Mouse (Mus musculus) brown adipose tissue, adult 24 weeks (tissue): ENCODE data around the gene Olfr332. TPM values are rescaled to one million over a fixed set of nuclear protein-coding genes. Genes with fewer than 3 reads are reported as not detected.
"Not testable (repeated sequence)": the region's sequence is repeated elsewhere in the genome, so short reads cannot be mapped to it uniquely, and the experiment has no call there.

Source experiments
- H3K27ac ChIP-seq: fragments of 200-500 bp; replicated peaks from 2 replicates; pipeline ENCODE4 v1.5.1; 2012; ENCODE audit warnings: low read depth, mild to moderate bottlenecking, low read length
- H3K4me1 ChIP-seq: fragments of 200-500 bp; 2 replicates; pipeline ENCODE4 v1.6.1; 2012; ENCODE audit warnings: low read length, mixed read lengths; ENCODE audit not compliant: control insufficient read depth, insufficient read depth, insufficient read length
- H3K4me3 ChIP-seq: fragments of 200-500 bp; 2 replicates; pipeline ENCODE4 v1.5.1; 2012; ENCODE audit warnings: low read depth, mild to moderate bottlenecking, low read length, moderate library complexity; ENCODE audit not compliant: insufficient read depth
- polyA plus RNA-seq: library from polyadenylated mRNA; stranded (reverse); fragments of >200 nt; gene quantifications from 2 replicates; pipeline ENCODE4 v1.2.4, GENCODE M21; 2012; ENCODE audit not compliant: missing spikeins, insufficient read depth, insufficient read length

Gene Olfr332
- polyA plus RNA-seq, result not detected in 2 replicates

DNA sequence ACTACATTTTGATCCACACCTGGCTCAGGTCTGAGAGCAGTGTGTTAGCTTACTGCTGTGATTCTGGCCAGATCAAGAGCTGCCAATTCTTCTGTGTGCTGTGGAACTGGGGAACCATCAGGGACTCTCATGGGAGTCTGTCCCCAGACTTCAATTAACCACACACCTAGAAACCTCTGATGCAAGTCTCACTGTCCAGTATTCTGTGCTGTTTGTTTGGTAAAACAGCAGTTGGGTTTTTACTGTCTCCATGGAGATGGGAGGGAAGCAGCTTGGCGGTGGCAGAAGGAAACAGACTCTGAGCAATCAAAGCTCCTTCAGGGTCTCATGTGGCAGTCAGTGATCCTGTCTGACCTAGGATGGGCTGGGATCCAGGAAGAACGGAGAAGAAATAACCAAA lies at the start of gene Olfr332:
TSS of gene Olfr332 (minus strand) at position 101 of the 400 bp plus-strand sequence.
- Histone ChIP-seq H3K27ac (no peak within 1 kb of the TSS), H3K4me1 (no peaks in the 10 kb centered on the region), H3K4me3 (no peak within 1 kb of the TSS)

DNA sequence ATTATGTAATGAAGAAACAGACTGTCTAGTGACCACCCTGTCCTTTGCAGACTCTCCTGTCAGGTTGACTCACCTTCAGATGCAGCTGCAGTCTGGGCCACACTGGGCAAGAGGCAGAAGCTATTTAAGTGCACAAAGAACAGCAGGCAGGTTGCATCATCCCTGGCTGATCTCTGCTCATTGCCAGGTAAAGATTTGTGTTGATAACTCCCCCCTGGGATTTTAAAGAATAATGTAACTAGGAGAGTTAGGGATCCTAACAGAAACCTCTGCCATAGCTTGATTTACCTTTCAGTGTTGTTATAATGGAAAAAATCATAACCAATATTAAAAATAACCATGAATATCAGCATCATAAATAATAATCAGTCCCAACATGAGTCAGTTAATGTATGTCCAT lies 42.4 kb upstream of the Olfr332 start, which contains the start of gene Olfr330:
TSS of gene Olfr330 (minus strand) at position 101 of the 400 bp plus-strand sequence.
- not testable (repeated sequence) for H3K27ac ChIP-seq, H3K4me1 ChIP-seq, H3K4me3 ChIP-seq

DNA sequence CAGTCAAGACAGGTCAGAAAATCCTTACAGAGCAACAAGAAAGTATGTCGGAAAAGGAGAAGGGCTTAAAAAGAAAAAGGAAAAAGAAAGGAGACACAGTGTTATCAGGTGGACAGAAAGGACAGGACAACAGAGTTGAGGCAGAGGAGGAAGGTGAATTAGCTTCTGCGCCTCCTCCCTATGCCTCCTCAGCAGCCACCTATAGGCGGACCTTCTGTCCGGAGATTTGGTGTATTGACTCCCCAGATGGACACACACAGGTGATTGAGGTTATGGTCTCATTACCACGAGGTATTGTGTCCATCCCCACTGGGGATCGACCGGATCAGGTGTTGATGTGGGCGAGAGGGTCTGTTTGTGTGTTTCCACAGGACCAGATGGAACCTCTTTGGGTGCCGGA lies 27.4 kb upstream of the Olfr332 start:
- not testable (repeated sequence) for H3K27ac ChIP-seq, H3K4me3 ChIP-seq, H3K4me1 ChIP-seq

DNA sequence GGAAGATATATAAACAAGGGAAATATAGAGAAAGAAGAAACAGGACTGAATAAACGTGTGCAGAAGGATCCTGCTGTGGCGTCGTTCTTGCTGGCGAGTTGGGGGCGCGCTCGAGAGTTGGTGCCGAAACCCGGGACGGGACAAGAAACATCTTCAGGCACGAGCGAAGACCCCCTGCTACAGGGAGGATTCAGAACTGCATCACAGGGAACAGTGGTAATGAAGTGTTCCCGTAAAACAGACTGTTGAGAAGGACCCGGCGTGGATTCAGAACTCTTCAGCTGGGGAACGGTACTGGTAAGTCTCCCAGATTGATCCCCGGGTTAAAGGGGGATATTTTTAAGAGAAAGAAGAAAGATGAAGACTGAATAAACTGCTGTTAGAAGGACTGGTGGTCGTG lies 26.6 kb upstream of the Olfr332 start:
- not testable (repeated sequence) for H3K4me3 ChIP-seq, H3K27ac ChIP-seq

DNA sequence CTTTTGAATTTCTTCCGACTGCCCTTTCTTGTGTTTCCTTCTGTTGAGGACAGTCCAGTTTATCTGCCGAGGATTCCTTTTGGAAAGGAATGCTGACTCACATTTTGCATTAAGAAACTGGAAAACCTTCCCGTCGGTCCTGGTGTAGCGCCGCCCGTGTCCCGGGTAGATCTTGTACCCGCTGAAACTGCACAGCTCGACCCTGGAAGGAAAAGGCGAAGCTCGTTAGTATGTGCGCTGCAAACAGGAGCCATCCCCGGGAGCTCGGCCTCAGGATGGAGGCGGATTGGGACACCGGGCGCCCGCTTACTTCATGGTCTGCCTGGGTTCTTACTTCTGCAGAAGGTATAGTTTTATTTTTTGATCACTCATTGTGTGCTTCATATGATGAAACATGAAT lies 16.7 kb upstream of the Olfr332 start:
- H3K4me1 ChIP-seq, H3K4me3 ChIP-seq, H3K27ac ChIP-seq: not testable (repeated sequence)

More for the DNA sequence above, 26.6 kb upstream of the Olfr332 start:
- not testable (repeated sequence) for H3K4me1 ChIP-seq

DNA sequence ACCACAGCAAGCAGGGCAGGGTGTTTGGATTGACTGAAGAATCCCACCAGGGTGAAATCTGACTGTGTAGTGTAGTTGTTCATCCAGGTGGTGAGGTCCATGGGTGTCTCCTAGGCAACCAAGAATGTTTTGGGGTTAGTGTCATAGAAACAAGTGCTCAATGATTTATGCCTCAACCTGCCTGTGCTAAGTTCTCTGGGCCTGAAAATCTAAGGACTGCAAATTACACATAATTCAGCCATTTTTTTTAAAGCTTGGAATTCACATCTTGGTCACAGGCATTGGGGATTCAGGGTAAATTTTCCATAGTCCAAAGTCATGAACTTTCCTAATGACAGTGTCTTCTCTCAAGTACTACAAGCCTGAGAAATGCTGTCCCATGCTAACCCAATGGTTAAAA lies 10.1 kb upstream of the Olfr332 start, which contains the start of gene Olfr331:
TSS of gene Olfr331 (minus strand) at position 101 of the 400 bp plus-strand sequence.
- not testable (repeated sequence) for H3K4me1 ChIP-seq, H3K27ac ChIP-seq, H3K4me3 ChIP-seq

DNA sequence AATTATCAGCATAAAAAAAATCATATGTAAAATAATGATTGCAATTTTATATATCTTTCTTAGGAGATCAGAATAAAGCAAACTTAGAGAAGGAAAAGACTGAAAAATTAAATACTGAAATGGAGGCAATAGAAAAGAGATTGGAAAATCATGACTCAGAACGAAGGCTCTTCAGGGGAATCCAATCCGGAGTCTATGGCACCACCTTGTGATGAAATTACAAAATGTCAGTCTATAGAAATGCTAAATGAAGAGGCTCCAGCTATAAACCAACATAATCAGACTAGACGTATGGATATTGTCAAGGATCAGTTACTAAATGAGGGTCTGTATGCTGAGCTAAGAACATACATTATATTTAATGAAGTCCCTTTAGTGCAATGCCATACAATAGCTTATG lies 6.9 kb upstream of the Olfr332 start:
- no peak overlapping the region for H3K4me3 ChIP-seq
- no peak overlapping the region for H3K27ac ChIP-seq
- no peaks in the 10 kb centered on the region for H3K4me1 ChIP-seq

DNA sequence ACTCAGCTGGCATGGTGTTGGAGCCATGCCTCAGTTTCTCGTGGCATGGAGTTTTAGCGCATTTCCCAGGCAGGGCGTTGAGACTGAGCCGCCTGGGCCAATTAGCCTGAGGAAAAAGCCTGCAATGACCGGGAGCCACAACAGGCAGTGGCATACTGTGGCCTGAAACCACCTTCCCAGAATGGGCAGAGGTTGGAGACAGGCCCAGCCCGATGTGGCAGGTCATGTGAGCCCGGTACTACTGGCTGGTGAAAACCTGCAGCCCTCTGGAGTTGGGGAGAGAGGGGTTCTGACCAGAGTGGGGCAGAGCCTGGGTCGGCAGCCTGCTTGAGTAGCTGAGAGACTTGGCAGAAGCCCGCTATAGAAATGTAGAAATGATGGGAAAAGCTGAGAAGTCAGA lies 6.4 kb upstream of the Olfr332 start:
- Histone ChIP-seq H3K4me3 (no peak overlapping the region), H3K4me1 (no peaks in the 10 kb centered on the region), H3K27ac (no peak overlapping the region)

DNA sequence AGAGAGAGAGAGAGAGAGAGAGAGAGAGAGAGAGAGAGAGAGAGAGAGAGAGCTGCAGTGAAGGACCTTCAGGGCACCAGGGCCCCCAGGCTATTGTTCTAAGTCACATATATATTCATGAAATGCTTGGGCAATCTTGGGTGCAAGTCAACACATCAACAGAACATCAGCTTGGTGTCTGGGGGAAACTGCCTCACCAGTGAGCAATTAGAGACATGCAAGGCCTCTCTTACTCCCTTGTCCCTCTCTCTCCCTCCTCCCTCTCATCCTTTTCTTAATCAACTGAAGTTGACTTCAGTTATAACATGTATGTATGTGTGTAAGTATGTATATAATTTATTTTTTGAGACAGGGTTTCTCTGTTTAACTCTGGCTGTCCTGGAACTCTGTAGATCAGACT lies 30.2 kb downstream of the Olfr332 start, which contains the start of gene Olfr30:
TSS of gene Olfr30 (minus strand) at position 101 of the 400 bp plus-strand sequence.
- Histone ChIP-seq H3K27ac (no peak within 1 kb of the TSS), H3K4me1 (no peaks in the 10 kb centered on the region), H3K4me3 (no peak within 1 kb of the TSS)

DNA sequence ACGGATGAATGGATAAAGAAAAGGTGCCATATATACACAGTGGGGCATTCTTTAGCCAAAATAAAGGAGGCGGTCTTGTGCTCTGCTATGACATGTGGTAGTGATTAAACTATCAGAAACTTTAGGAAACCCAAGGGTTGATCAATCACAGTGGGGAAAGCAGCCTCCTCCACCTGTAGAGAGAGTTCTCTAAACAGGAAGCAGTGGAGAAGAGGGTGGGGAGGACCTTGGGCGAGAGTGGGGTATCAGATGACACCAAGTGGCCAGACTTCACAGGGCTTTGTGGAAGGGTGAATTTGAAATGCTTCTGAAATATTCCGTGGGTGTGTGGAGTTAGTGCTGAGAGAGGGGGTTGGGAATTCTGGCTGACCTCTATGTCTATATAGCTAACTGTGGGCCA lies 38.8 kb downstream of the Olfr332 start:
- H3K4me3 ChIP-seq, result no peak overlapping the region
- H3K27ac ChIP-seq, result no peak overlapping the region
- H3K4me1 ChIP-seq, result no peaks in the 10 kb centered on the region

DNA sequence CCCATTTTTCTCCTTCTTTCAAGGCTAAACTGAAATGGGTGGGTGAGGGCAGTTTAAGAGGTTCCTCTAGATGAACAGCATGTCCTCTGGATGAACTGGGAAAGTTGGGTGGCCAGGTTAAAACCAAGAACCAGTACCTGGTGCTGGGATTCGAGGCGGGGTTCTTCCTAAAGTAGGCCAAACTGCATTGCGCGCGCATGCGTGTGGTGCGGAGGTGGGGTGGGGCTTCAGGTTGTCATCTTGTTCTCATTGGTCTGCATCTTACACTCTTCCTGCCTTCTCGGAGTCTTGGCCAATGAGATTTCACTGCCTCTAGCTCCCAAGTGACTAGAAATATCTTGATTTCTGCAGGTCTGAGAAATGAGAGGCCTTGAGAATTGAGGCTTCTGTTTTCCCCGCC lies 39.6 kb downstream of the Olfr332 start, which contains the start of gene Lypd9:
TSS of gene Lypd9 (minus strand) at position 165 of the 400 bp plus-strand sequence.
- H3K4me3 ChIP-seq, result no peak within 1 kb of the TSS
- no peak within 1 kb of the TSS for H3K27ac ChIP-seq
- no peaks in the 10 kb centered on the region for H3K4me1 ChIP-seq

Other genes starting within 250 kb of the Olfr332 start
- gene 4930438A08Rik, start 217.8 kb downstream of the Olfr332 start, polyA plus RNA-seq, result not detected in 2 replicates
- gene Zfp692, start 185.5 kb downstream of the Olfr332 start, polyA plus RNA-seq, result 2.0 and 2.6 TPM in 2 replicates
- gene Zfp672, start 162.2 kb downstream of the Olfr332 start, polyA plus RNA-seq, result 54.9 and 75.8 TPM in 2 replicates
- gene Sh3bp5l, start 161.8 kb downstream of the Olfr332 start, polyA plus RNA-seq, result 19.5 and 20.6 TPM in 2 replicates
- not detected in 2 replicates for gene Lypd8, start 113.5 kb downstream of the Olfr332 start, polyA plus RNA-seq
- not detected in 2 replicates for gene 1810065E05Rik, start 71.4 kb downstream of the Olfr332 start, polyA plus RNA-seq
- not detected in 2 replicates for gene Gm12253, start 60.0 kb downstream of the Olfr332 start, polyA plus RNA-seq
- not detected in 2 replicates for gene Lypd9, start 39.6 kb downstream of the Olfr332 start, polyA plus RNA-seq
- gene Olfr30, start 30.3 kb downstream of the Olfr332 start, polyA plus RNA-seq, result not detected in 2 replicates
- gene Olfr331, start 10.0 kb upstream of the Olfr332 start, polyA plus RNA-seq, result not detected in 2 replicates
- not detected in 2 replicates for gene Olfr330, start 42.3 kb upstream of the Olfr332 start, polyA plus RNA-seq
- gene Olfr329-ps, start 53.9 kb upstream of the Olfr332 start, polyA plus RNA-seq, result not detected in 2 replicates
- not detected in 2 replicates for gene Olfr328, start 63.1 kb upstream of the Olfr332 start, polyA plus RNA-seq
- not detected in 2 replicates for gene Olfr224, start 78.0 kb upstream of the Olfr332 start, polyA plus RNA-seq
- gene Olfr325, start 85.2 kb upstream of the Olfr332 start, polyA plus RNA-seq, result not detected in 2 replicates
- gene Olfr324, start 102.6 kb upstream of the Olfr332 start, polyA plus RNA-seq, result not detected in 2 replicates
- not detected in 2 replicates for gene 2210407C18Rik, start 123.5 kb upstream of the Olfr332 start, polyA plus RNA-seq
- gene Olfr323, start 137.9 kb upstream of the Olfr332 start, polyA plus RNA-seq, result not detected in 2 replicates
- not detected in 2 replicates for gene Trim58, start 147.9 kb upstream of the Olfr332 start, polyA plus RNA-seq
- gene Olfr322, start 166.2 kb upstream of the Olfr332 start, polyA plus RNA-seq, result not detected in 2 replicates
- gene Olfr320, start 188.5 kb upstream of the Olfr332 start, polyA plus RNA-seq, result not detected in 2 replicates
- gene Olfr319, start 206.6 kb upstream of the Olfr332 start, polyA plus RNA-seq, result not detected in 2 replicates
- not detected in 2 replicates for gene Olfr318, start 231.5 kb upstream of the Olfr332 start, polyA plus RNA-seq
- gene Olfr317, start 246.7 kb upstream of the Olfr332 start, polyA plus RNA-seq, result not detected in 2 replicates